Mouse (Mus musculus) limb, embryonic 12.5 days (tissue): ENCODE measurements around the gene Ptprb. TPM values are rescaled to one million over a fixed set of nuclear protein-coding genes. Genes with fewer than 3 reads are reported as not detected.

Experiments used
- ATAC-seq: fragments of 200-750 bp; cut with Nextera tagmentation; 2 replicates; pipeline ENCODE4 v1.8.0; 2017; ENCODE audit warnings: low read depth, moderate TSS enrichment; ENCODE audit not compliant: insufficient number of reproducible peaks, insufficient read depth, low FRiP score, low TSS enrichment
- H3K27ac ChIP-seq: fragments of 300-500 bp; sonication (generic); 2 replicates; pipeline ENCODE4 v1.5.1; 2016; ENCODE audit warnings: mild to moderate bottlenecking, moderate library complexity
- H3K27me3 ChIP-seq: fragments of 300-500 bp; sonication (generic); 2 replicates; pipeline ENCODE4 v1.6.1; 2016; ENCODE audit warnings: mild to moderate bottlenecking, moderate library complexity
- H3K36me3 ChIP-seq: fragments of 300-500 bp; sonication (generic); 2 replicates; pipeline ENCODE4 v1.6.1; 2016; ENCODE audit warnings: mild to moderate bottlenecking, moderate library complexity
- H3K4me1 ChIP-seq: fragments of 300-500 bp; sonication (generic); replicated peaks from 2 replicates; pipeline ENCODE4 v1.6.1; 2016
- H3K4me2 ChIP-seq: fragments of 300-500 bp; sonication (generic); 2 replicates; pipeline ENCODE4 v1.6.1; 2016; ENCODE audit warnings: mild to moderate bottlenecking, moderate library complexity
- H3K4me3 ChIP-seq: fragments of 300-500 bp; sonication (generic); replicated peaks from 2 replicates; pipeline ENCODE4 v1.5.1; 2016; ENCODE audit warnings: mild to moderate bottlenecking
- H3K9ac ChIP-seq: fragments of 300-500 bp; sonication (generic); replicated peaks from 2 replicates; pipeline ENCODE4 v1.6.1; 2016; ENCODE audit warnings: mild to moderate bottlenecking, moderate library complexity
- H3K9me3 ChIP-seq: fragments of 300-500 bp; sonication (generic); 2 replicates; pipeline ENCODE4 v1.6.1; 2016; ENCODE audit warnings: mild to moderate bottlenecking, moderate library complexity
- WGBS: fragments of 180-500 bp; shearing (Covaris S2); methylation state at CpG from one replicate; pipeline ENCODE4 v1.1.7; 2016; 5-methylcytosine and 5-hydroxymethylcytosine counted together
- polyA plus RNA-seq: library from polyadenylated mRNA; unstranded; fragments of >200 nt; fragmentation: Nextera tagmentation; extraction: Ambion mirVana; gene quantifications from 2 replicates; pipeline ENCODE4 v1.2.1, GENCODE M21; 2016

The Ptprb gene
- polyA plus RNA-seq, 1 experiment from 2014 or later = 2.2 TPM

DNA sequence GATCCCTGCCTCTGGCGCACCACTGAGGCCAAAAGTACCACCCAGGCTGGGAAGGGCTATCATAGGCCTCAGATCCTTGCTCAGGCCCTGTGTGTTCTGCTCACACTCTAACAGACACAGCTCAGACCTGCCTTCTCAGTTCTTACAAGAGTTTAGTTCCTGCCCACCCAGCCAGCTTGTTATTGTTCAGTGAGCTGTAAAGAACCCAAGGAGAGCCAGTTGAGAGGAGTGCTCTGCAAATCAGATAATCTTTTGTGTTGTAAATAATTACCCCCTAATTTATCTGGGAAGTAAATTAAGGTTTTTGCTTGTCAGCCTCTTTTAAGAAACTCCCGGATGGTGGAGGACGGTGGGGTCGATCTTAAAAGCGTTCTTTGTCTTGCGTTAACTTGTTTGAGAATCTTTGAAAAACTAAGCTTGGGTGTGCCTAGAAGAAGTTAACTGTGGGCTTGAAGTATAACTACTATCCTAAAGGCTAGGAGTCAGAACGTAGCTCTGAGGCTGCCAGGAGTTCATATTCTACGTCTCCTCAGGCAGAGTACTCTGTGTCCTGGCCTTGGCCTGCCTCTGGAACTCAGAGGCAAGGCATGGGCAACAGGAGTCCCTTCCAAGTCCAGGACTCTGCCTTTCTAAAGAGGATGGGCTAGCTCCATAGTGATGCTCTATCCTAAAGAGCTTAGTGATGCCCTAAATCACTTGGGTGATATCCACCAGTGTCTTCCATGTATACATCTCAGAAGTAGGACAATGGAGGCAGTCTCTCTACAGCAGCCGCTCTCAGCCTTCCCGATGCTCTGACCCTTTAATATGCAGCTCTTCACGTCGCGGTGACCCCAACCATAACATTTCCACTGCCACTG is 107.7 kb downstream of the Ptprb start:
- no peak overlapping the region for H3K27ac ChIP-seq
- H3K9me3 ChIP-seq = no peaks in the 10 kb centered on the region
- H3K4me1 ChIP-seq = peaks cover 15% of the 10 kb centered on the region; the same call in 1 of the 2 replicates
- no peak overlapping the region for H3K9ac ChIP-seq
- no peak overlapping the region for H3K4me2 ChIP-seq
- no peak for ATAC-seq
- no peaks in the 10 kb centered on the region for H3K27me3 ChIP-seq
- H3K4me3 ChIP-seq = no peak overlapping the region
- WGBS = 71% methylated on average over 13 of the region's 13 CpGs
- H3K36me3 ChIP-seq = no peaks in the 10 kb centered on the region

DNA sequence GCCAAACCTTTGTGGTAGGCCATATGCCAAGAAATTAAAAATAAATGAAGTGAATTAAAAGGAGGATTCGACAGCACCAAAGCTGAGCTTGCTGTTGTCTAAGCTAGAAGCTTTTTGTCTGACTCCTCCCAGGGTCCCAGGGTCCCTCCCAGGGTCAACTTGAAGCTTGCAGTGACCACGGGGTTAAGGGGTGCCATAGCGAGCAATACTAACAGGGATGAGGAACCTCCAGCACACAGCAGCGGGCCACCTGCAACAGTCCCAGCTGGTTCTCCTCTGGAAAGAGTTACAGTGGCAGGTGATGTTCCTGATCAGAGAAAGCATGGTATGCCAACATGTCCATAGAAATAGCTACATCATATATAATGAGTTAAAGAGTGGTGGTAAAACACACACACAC is 109.1 kb downstream of the Ptprb start:
- no peak overlapping the region for H3K9ac ChIP-seq
- H3K9me3 ChIP-seq = no peaks in the 10 kb centered on the region
- H3K27ac ChIP-seq = no peak overlapping the region
- H3K4me3 ChIP-seq = no peak overlapping the region
- WGBS = 89% methylated on average over 4 of the region's 4 CpGs
- H3K4me1 ChIP-seq = peaks cover 15% of the 10 kb centered on the region; the same call in 1 of the 2 replicates
- no peaks in the 10 kb centered on the region for H3K36me3 ChIP-seq
- no peak overlapping the region for H3K4me2 ChIP-seq
- ATAC-seq = no peak
- H3K27me3 ChIP-seq = no peaks in the 10 kb centered on the region

DNA sequence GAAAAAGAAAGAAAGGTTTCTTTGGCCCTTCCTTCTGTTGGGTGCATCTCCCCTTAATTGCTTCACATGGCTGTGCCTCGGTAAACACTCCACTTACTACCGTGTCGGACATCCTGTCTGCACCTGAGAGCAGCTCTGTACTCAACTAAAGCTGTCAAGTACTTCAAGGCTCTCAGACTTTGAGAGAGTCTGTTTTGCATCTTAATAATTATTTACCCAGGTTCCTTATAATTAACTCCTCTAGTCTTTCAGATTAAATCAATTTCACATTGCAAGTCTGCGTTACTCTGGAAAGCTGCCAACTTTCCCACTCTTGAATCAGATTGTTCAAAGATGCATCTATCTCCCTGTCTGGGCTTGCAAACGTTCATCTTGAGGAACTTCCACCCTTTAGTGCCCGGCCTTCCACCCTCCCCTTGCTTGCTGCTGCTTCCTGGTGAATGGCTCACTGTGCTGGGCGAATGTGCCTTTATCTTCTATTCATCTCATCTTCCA is 111.1 kb downstream of the Ptprb start:
- Histone ChIP-seq H3K4me1 (peaks cover 15% of the 10 kb centered on the region; the same call in 1 of the 2 replicates), H3K36me3 (no peaks in the 10 kb centered on the region), H3K4me2 (no peak overlapping the region), H3K27me3 (no peaks in the 10 kb centered on the region), H3K9ac (no peak overlapping the region), H3K9me3 (no peaks in the 10 kb centered on the region), H3K4me3 (no peak overlapping the region), H3K27ac (no peak overlapping the region)
- 40% methylated on average over 7 of the region's 7 CpGs for WGBS
- ATAC-seq = no peak

GRCm38 (mm10) chr10:116388840-116389239 is 113.5 kb downstream of the Ptprb start:
- no peaks in the 10 kb centered on the region for H3K9me3 ChIP-seq
- peaks cover 23% of the 10 kb centered on the region for H3K4me1 ChIP-seq
- no peaks in the 10 kb centered on the region for H3K36me3 ChIP-seq
- WGBS = 74% methylated on average over 6 of the region's 6 CpGs
- no peak overlapping the region for H3K4me3 ChIP-seq
- H3K27me3 ChIP-seq = no peaks in the 10 kb centered on the region
- no peak overlapping the region for H3K4me2 ChIP-seq
- H3K27ac ChIP-seq = 0 out of 2 replicates have a peak overlapping the region, but pooled peaks have one; percentile 36
- no peak overlapping the region for H3K9ac ChIP-seq
- ATAC-seq = no peak

GRCm38 (mm10) chr10:116393790-116394475 is 118.6 kb downstream of the Ptprb start:
- no peak overlapping the region for H3K4me2 ChIP-seq
- H3K27me3 ChIP-seq = no peaks in the 10 kb centered on the region
- H3K9ac ChIP-seq = no peak overlapping the region
- no peak for ATAC-seq
- H3K4me3 ChIP-seq = no peak overlapping the region
- no peaks in the 10 kb centered on the region for H3K9me3 ChIP-seq
- 69% methylated on average over 9 of the region's 9 CpGs for WGBS
- peaks cover 27% of the 10 kb centered on the region for H3K4me1 ChIP-seq
- peak overlapping the region; percentile 8; the same call in 1 of the 2 replicates for H3K27ac ChIP-seq
- no peaks in the 10 kb centered on the region for H3K36me3 ChIP-seq

- H3K9ac ChIP-seq = no peak overlapping the region
Observed at GRCm38 (mm10) chr10:116394585-116394984, 119.3 kb downstream of the Ptprb start.

GRCm38 (mm10) chr10:116396279-116396678 is 121.0 kb downstream of the Ptprb start:
- Histone ChIP-seq H3K4me2 (no peak overlapping the region), H3K9me3 (no peaks in the 10 kb centered on the region), H3K36me3 (no peaks in the 10 kb centered on the region), H3K27ac (no peak overlapping the region), H3K27me3 (no peaks in the 10 kb centered on the region), H3K4me1 (peaks cover 27% of the 10 kb centered on the region), H3K4me3 (no peak overlapping the region), H3K9ac (no peak overlapping the region)
- ATAC-seq = no peak
- 86% methylated on average over 5 of the region's 5 CpGs for whole genome bisulfite sequencing

More at GRCm38 (mm10) chr10:116394585-116394984, 119.3 kb downstream of the Ptprb start:
- Histone ChIP-seq H3K27ac (0 out of 2 replicates have a peak overlapping the region, but pooled peaks have one; percentile 2), H3K4me2 (no peak overlapping the region), H3K27me3 (no peaks in the 10 kb centered on the region), H3K4me1 (peaks cover 27% of the 10 kb centered on the region), H3K9me3 (no peaks in the 10 kb centered on the region), H3K4me3 (no peak overlapping the region), H3K36me3 (no peaks in the 10 kb centered on the region)
- no peak for ATAC-seq
- 66% methylated on average over 4 of the region's 4 CpGs for WGBS

GRCm38 (mm10) chr10:116396966-116397365 is 121.6 kb downstream of the Ptprb start:
- no peaks in the 10 kb centered on the region for H3K36me3 ChIP-seq
- no peaks in the 10 kb centered on the region for H3K27me3 ChIP-seq
- no peaks in the 10 kb centered on the region for H3K9me3 ChIP-seq
- H3K4me1 ChIP-seq = peaks cover 27% of the 10 kb centered on the region
- no peak overlapping the region for H3K27ac ChIP-seq
- no peak overlapping the region for H3K9ac ChIP-seq
- 86% methylated on average over 13 of the region's 13 CpGs for WGBS
- ATAC-seq = no peak
- H3K4me3 ChIP-seq = no peak overlapping the region
- H3K4me2 ChIP-seq = no peak overlapping the region

DNA sequence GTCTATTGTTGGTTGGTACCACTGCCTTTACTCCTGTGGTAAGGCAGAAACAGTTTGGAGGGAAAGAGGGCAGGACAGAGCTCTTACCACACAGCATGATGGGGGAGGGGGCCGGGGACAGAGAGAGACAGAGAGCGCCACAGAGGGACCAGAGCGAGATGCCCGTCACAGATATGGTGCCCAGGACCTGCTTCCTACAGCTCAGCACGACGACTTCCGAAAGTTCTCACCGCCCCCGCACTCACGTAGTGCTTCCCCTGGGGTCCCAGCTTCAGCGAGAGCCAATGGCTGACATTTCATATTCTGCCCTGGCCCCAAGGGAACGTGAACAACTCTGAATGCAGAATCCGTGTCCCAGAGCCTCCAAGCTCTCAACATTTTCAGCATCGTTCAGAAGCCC is 122.2 kb downstream of the Ptprb start:
- H3K4me2 ChIP-seq = peak overlapping the region; percentile 51
- no peak overlapping the region for H3K27ac ChIP-seq
- peak overlapping the region; percentile 15; the same call in 1 of the 2 replicates for H3K4me3 ChIP-seq
- no peaks in the 10 kb centered on the region for H3K36me3 ChIP-seq
- H3K27me3 ChIP-seq = no peaks in the 10 kb centered on the region
- H3K9me3 ChIP-seq = no peaks in the 10 kb centered on the region
- H3K4me1 ChIP-seq = peaks cover 27% of the 10 kb centered on the region
- ATAC-seq = peak; percentile 11; the same call in 1 of the 2 replicates
- H3K9ac ChIP-seq = 0 out of 2 replicates have a peak overlapping the region, but pooled peaks have one; percentile 34
- 33% methylated on average over 14 of the region's 14 CpGs for WGBS

DNA sequence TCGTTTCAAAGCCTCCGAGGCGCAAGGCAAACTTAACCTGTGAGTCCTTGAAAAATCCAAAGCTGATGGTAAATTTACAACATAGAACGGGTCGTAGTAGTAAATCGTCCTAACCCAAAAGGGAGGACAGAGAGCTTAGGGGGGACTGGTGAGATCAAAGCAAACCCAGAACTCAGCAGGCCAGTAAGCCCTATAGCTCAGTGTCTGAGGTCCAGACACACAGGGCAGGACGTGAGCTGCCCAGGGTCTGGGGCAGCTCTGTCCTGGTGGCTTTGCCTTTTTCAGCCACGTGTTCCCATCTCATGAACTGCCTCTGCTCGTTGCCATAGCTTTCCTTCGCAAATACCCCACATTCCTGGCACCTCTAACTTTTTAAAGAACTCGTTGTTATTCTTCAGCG is 122.7 kb downstream of the Ptprb start:
- peak; percentile 57; the same call in 1 of the 2 replicates for ATAC-seq
- no peaks in the 10 kb centered on the region for H3K9me3 ChIP-seq
- peak overlapping the region; percentile 15; the same call in 1 of the 2 replicates for H3K4me3 ChIP-seq
- 33% methylated on average over 12 of the region's 12 CpGs for WGBS
- H3K9ac ChIP-seq = no peak overlapping the region
- H3K4me1 ChIP-seq = peaks cover 27% of the 10 kb centered on the region
- peak overlapping the region; percentile 51 for H3K4me2 ChIP-seq
- H3K27me3 ChIP-seq = no peaks in the 10 kb centered on the region
- no peak overlapping the region for H3K27ac ChIP-seq
- H3K36me3 ChIP-seq = no peaks in the 10 kb centered on the region
